Mouse (Mus musculus): ENCODE measurements around the gene Hist1h1a.

Gene Hist1h1a

GRCm38 (mm10) chr13:23804532-23804931 lies 41.1 kb downstream of the Hist1h1a start:
- no peak for DNase-seq (ENCODE audit: low read depth, low spot score)
- Histone ChIP-seq H3K27me3 (ENCODE audit: control insufficient read depth, insufficient read depth, low read length, poor library complexity, severe bottlenecking) (no peaks in the 10 kb centered on the region), H3K36me3 (ENCODE audit: control insufficient read depth, insufficient read depth, low read length, poor library complexity, severe bottlenecking) (no peaks in the 10 kb centered on the region)

DNA sequence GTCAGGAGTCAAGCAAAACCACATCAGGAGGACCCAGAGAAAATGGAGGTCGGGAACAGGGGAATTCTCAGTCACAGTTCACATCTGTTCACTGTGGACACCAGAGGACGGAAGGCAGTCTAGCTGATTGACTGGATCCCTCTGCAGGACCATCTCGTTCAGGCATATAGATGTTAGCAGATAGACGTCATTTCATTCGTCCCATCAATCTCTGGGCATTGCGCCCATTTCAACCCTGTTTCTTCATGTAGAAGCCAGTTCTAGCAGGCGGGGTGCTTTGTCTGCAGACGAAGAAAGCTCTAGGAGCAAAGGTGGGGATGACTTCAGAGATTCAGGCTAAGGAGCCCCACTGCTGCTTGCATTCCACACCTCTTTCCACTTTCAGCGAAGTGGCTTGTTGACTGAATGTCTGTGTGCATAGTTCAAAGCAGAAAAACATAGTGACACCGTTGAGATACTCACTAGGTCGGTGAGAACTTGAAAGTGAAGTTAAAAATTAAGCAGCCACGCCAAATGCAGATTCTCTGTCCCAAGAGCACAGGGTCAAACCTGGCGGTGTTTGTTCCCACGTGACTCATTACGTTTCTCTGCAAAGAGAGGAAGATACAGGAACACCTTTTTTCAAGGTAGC lies 43.1 kb downstream of the Hist1h1a start, which contains the start of gene Slc17a2:
Slc17a2 (plus strand) TSS at position 572 of the 631 bp plus-strand sequence.
- Histone ChIP-seq H3K27me3 (ENCODE audit: control insufficient read depth, insufficient read depth, low read length, poor library complexity, severe bottlenecking) (no peaks in the 10 kb centered on the region), H3K36me3 (ENCODE audit: control insufficient read depth, insufficient read depth, low read length, poor library complexity, severe bottlenecking) (no peaks in the 10 kb centered on the region)
- no peak for DNase-seq (ENCODE audit: low read depth, low spot score)
